Mouse (Mus musculus) T-cell, adult 2 months (primary cell): ENCODE results near the gene Sept8.
"Not testable (repeated sequence)": the region's sequence is repeated elsewhere in the genome, so short reads cannot be mapped to it uniquely, and the experiment has no call there.

Experiments
- DNase-seq: peaks from one replicate; pipeline ENCODE4 v3.0.0; 2022; ENCODE audit warnings: low spot score

Sept8 gene

GRCm38 (mm10) chr11:53525461-53525860, 6.4 kb downstream of the Sept8 start:
- DNase-seq, result no peak

DNA sequence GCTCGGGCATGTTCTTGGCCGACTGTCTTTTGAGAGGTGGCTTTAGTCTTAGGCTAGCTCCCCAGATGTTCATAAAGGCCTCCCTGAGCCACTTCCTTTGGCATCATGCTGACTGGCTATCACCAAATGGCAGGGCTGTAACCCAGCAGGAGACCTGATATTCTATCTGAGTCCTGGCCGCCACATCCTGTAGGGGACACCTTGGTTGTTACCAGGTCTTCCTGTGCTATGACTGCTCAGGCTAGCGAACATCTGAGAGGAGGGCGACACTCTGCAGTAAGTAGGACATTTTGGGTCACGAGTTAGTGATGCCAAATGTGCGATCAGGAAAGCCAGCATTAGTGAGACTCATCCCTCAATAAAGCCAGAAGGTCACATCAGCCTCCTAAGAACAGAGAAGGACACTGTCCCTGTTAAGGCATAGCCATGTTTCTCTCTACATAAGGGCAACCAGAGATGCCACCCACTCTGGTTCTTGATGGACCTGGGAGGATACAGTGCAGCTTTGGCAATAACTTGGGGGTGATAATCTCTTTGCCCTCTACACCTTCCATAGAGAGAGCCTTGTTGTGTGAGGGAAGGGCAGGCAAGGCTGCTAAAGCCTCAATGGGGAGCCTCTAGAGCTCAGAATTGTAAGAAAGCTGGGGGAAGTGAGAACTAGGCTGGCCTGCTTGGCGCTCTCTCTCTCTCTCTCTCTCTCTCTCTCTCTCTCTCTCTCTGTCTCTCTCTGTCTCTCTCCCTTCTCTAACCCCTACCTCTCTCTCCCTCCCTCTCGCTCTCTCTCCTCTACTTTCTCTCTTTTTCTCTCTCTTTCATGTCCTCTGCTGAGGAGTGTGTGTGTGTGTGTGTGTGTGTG, 9.6 kb downstream of the Sept8 start:
- DNase-seq, result no peak

DNA sequence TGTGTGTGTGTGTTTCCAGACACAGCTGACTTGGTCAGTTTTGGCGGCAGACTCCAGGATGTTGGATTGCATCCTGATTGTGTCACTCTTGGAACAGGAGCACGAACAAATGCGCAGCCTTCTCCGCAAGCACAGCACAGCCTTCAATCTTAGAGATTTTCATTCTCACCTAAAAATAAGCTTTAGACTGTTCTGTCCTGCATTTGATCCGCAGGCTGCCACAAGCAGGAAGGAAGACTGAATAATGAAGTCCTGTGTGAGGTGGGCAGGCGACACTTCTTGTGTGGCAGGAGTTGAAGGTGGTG, 10.1 kb downstream of the Sept8 start:
- DNase-seq, result no peak

DNA sequence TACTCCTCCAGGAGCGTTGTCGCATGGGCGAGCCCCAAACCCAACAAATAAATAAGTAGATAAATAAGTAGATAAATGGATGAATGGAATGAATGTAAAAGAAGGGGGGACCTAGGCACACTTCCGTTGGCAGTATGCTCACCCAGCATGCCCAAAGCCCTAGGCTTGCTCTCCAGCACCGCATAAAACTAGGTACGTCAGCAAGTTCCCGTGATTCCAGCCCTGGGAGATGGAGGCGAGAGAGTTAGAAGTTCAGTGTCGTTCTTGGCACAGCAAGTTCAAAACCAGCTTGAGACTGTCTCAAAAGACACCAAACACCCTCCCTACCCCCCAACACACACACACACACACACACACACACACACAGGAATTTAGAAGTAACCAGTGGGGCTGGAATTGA, 10.9 kb downstream of the Sept8 start:
- DNase-seq, result no peak

GRCm38 (mm10) chr11:53531578-53532230, 12.6 kb downstream of the Sept8 start:
- no peak for DNase-seq

DNA sequence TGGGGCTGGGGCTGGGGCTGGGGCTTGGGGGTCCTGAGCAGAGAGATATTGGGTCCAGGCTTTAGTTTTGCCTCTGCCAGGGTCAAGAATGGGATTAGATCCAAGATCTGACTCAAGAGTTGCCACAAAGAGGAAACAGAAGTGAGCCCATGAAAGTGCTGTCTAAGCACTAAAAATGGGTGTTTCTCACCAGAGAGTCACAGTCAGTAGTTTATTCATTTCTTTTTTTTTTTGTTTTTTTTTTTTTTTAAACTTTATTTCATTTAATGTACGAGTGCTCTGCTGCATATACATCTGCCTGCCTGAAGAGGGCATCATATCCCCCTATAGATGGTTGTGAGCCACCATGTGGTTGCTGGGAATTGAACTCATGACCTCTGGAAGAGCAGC, 13.2 kb downstream of the Sept8 start:
- no peak for DNase-seq

GRCm38 (mm10) chr11:53539002-53539491, 20.0 kb downstream of the Sept8 start:
- no peak for DNase-seq

DNA sequence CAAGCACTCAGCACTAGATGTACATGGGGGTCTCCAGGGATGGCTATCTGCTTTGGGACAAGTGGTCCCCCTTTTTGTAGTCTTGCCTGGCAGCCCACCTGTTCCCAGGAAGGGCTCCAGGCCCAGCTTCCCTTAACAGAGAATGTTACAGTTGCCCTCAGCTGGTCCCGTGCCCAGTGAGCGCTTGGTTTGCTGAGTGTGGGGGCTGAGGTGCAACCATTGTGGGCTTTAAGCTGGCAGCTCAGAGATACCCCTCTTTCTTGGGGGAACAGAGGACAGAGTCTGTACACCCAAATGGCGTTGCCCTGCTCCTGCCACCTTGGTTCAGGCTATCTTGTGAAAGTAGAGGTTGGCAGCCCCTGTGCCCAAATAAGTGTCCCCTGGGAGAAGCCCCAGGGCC, 21.3 kb downstream of the Sept8 start:
- no peak for DNase-seq

DNA sequence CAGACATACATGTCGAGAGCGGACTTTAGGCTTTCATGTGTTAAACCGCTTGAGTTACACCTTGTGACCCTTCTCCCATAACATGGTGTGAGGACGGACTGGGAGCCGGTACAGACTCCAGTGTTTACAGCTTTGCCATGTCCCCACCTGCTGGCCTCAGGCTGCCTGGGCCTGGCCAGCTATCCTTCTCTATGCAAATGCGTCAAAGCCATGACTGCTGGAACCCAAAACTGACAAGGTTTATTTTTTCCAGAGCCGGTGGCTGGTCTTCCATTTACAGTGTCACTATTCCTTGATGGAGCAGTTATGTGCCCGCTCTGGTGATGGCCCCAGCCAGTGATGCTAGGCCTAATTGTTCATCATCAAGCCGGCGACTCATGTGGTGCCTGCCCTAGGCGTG, 22.2 kb downstream of the Sept8 start:
- DNase-seq, result no peak

GRCm38 (mm10) chr11:53543021-53543420, 24.0 kb downstream of the Sept8 start:
- DNase-seq, result no peak

- DNase-seq, result no peak
These were observed 27.2 kb downstream of the Sept8 start for GRCm38 (mm10) chr11:53546271-53546670.

- DNase-seq, result no peak
These were observed 28.5 kb downstream of the Sept8 start for GRCm38 (mm10) chr11:53547566-53547965.

DNA sequence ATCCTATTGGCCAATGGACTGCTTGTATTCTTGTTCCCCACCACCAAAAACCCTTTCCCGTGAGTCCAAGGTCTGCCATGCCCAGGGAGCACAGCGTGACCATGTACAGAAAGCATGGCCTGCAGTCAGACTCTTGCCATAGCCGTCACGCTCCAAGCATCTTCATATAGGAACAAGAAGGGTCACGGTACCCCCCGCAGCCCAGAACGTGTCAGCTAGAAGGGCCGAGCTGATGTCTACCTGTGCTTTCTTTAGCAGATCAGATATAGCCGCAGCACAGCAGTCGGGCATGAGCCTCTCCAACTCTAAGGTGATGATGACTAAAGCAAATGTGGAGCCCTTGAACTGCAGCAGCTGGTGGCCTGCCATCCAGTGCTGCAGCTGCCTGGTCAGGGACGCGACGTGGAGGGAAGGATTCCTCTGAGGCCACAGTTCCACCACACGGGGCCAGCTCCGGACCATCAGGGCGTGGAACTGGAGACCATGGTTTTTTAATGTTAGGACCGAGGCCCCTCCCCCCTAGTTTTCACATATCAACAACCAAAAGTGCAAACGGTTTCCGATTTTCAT, 29.1 kb downstream of the Sept8 start:
- DNase-seq, result no peak

DNA sequence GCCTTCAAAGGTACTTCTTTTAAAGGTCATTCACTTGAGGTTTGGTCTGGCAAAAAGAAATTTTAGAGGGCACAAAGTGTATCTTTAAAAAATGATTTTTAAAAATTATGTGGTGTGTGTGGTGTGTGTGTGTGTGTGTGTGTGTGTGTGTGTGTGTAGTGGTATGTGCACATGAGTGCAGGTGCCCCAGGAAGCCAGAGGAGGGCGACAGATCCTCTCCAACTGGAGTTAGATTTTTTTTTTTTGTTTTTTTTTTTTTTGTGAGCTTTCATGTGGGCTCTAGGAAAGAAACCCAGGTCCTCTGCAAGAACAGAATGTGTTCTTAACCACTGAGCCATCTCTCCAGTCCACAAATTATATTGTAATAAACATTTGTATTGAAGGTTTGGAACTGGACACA, 31.7 kb downstream of the Sept8 start:
- no peak for DNase-seq

DNA sequence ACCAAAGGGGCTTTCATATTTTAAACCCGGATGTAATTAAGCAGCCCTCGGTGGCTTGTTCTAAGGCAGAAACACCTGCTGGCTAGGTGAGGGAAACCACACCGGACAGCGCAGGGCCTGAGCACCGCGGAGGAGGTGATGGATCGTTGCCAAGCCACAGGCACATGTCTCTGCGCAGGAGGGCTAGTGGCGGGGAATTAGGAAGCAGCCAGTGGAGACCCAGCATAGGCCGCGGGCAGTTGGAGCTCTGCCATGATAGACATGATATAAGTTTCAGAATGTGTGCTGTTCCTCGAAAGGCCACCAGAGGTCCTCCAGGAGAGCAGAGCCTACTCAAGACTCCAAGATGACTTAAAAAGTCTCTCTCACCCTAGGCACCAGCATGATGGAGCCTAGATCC, 32.7 kb downstream of the Sept8 start:
- peak; percentile 1 for DNase-seq

GRCm38 (mm10) chr11:53556529-53556928, 37.5 kb downstream of the Sept8 start:
- DNase-seq, result not testable (repeated sequence)

- not testable (repeated sequence) for DNase-seq
These were observed 38.9 kb downstream of the Sept8 start for GRCm38 (mm10) chr11:53557992-53558391.

DNA sequence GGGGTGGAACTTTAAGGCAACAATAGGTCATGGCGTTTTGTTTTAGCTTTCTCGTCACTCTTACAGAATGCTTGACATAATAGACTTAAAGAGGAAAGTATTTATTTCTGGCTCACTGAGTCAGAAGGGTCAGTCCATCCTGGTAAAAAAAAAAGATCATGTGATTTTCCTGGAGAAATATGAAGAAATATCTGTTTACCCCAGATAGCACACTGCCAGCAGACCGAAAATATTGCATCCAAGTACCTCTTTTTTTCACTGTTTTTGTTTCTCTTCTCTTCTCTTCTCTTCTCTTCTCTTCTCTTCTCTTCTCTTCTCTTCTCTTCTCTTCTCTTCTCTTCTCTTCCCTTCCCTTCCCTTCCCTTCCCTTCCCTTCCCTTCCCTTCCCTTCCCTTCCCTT, 40.9 kb downstream of the Sept8 start:
- DNase-seq, result not testable (repeated sequence)

GRCm38 (mm10) chr11:53561986-53562385, 42.9 kb downstream of the Sept8 start:
- no peak for DNase-seq

- DNase-seq, result no peak
These were observed 47.6 kb downstream of the Sept8 start for GRCm38 (mm10) chr11:53566646-53567045.

- peak; percentile 92 for DNase-seq
These were observed 48.4 kb downstream of the Sept8 start, which contains the start of gene Kif3a for GRCm38 (mm10) chr11:53567224-53568014. Kif3a (plus strand) TSS chr11:53567379.

- DNase-seq, result no peak
These were observed 61.5 kb downstream of the Sept8 start for GRCm38 (mm10) chr11:53580562-53580961.
